Mouse (Mus musculus) thymus, postnatal 4 days (tissue): ENCODE measurements around the gene Olfr641.

Source experiments
- DNase-seq: peaks from one replicate; pipeline ENCODE4 v3.0.0; 2021

The Olfr641 gene

GRCm38 (mm10) chr7:104035145-104035544, at the start of gene Olfr641:
TSS of gene Olfr641 (plus strand) at chr7:104035445.
- DNase-seq: no peak

- DNase-seq: no peak
Observed at GRCm38 (mm10) chr7:103998446-103998845, 36.8 kb upstream of the Olfr641 start, which contains the start of gene Olfr638. TSS of gene Olfr638 (plus strand) at chr7:103998746.

GRCm38 (mm10) chr7:103999124-103999523, 36.1 kb upstream of the Olfr641 start:
- no peak for DNase-seq

- no peak for DNase-seq
Observed at GRCm38 (mm10) chr7:104017203-104017602, 18.0 kb upstream of the Olfr641 start, which contains the start of gene Olfr639. TSS of gene Olfr639 (minus strand) at chr7:104017303.

- DNase-seq: no peak
Observed at GRCm38 (mm10) chr7:104018953-104019352, 16.3 kb upstream of the Olfr641 start.

GRCm38 (mm10) chr7:104021651-104022050, 13.6 kb upstream of the Olfr641 start:
- no peak for DNase-seq

GRCm38 (mm10) chr7:104025473-104025872, 9.8 kb upstream of the Olfr641 start, which contains the start of gene Olfr640:
TSS of gene Olfr640 (minus strand) at chr7:104025573.
- no peak for DNase-seq

- no peak for DNase-seq
Observed at GRCm38 (mm10) chr7:104026978-104027377, 8.3 kb upstream of the Olfr641 start.

GRCm38 (mm10) chr7:104050745-104051144, 15.5 kb downstream of the Olfr641 start:
- DNase-seq: no peak

- no peak for DNase-seq
Observed at GRCm38 (mm10) chr7:104052566-104052965, 17.3 kb downstream of the Olfr641 start, which contains the start of gene Olfr642. TSS of gene Olfr642 (minus strand) at chr7:104052666.

GRCm38 (mm10) chr7:104059215-104059614, 24.0 kb downstream of the Olfr641 start:
- DNase-seq: no peak

- DNase-seq: no peak
Observed at GRCm38 (mm10) chr7:104061345-104061744, 26.1 kb downstream of the Olfr641 start, which contains the start of gene 4930516K23Rik. TSS of gene 4930516K23Rik (minus strand) at chr7:104061445.

- no peak for DNase-seq
Observed at GRCm38 (mm10) chr7:104071769-104072168, 36.5 kb downstream of the Olfr641 start, which contains the start of gene Olfr644. TSS of gene Olfr644 (minus strand) at chr7:104071869.

- no peak for DNase-seq
Observed at GRCm38 (mm10) chr7:104085365-104085764, 50.1 kb downstream of the Olfr641 start, which contains the start of gene Olfr645. TSS of gene Olfr645 (minus strand) at chr7:104085465.
